In the genomic region with DNA sequence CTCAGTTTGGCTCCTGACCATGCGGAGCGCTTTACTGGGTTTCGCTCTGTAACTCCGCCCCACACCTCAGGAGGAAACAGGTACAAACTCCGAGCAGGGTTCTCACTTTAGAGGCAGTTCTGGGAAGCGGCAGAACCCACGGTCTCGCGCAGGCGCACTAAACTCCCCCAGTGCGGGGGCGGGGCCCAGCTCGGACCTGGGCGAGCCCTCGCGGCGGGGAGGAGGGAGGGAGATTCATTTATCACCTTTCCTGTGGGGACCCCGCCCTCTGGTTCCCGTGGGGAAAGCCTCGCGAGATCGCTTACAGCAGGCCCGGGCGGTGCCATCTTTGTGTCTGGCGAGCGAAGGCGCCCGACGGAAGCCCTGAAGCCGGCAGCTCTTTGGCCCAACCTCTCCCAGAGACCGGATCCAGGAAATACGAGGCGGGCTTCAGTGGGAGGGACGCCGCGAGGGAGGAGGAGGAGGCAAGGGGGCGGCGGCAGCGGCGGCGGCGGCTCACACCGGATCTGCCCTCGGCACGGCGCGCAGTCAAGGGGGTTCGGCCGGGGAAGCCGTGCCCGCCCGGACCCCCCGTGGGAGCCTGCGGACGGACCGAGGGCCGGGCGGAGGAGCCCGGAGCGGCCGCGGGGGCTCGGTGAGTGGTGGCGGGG, we compare ENCODE assay signal across 8 mouse cellular contexts. TPM values are rescaled to one million over a fixed set of nuclear protein-coding genes. Genes with fewer than 3 reads are reported as not detected.
DNase-seq lines count a peak whose midpoint lies in the region; ATAC-seq and TF ChIP-seq lines count a peak whose summit lies in the region.

A gene (plus strand): TSS at position 491 of the 650 bp plus-strand sequence.

- no peak for TF ChIP-seq POLR2A in bone marrow, adult 2 months (IDR thresholded peaks at IDR 0.05; ENCODE audit: borderline replicate concordance, control insufficient read depth, low read depth, low read length)
- TF ChIP-seq POLR2A in limb, embryonic 14.5 days (IDR thresholded peaks at IDR 0.05; ENCODE audit: borderline replicate concordance, extremely low read depth, insufficient read depth, insufficient read length) = no peak

- peak; percentile 97 for ATAC-seq in embryonic facial prominence, embryonic 15.5 days (ENCODE audit: insufficient number of reproducible peaks, low FRiP score, low TSS enrichment, low read depth)
- peak; percentile 96 for ATAC-seq in limb, embryonic 14.5 days (ENCODE audit: low FRiP score, low read depth)
- ATAC-seq in midbrain, postnatal 0 days (ENCODE audit: low FRiP score) = peak; percentile 98

- peak within 1 kb of the TSS; percentile 89 for H3K27ac ChIP-seq in bone marrow, adult 2 months (ENCODE audit: control insufficient read depth, insufficient read depth, low read depth, low read length, poor library complexity)
- H3K27ac ChIP-seq in embryonic facial prominence, embryonic 15.5 days (replicated peaks) = peak within 1 kb of the TSS; percentile 36; the same call in 1 of the 2 replicates
- no peak within 1 kb of the TSS; the same call in 1 of the 2 replicates for H3K27ac ChIP-seq in limb, embryonic 14.5 days (replicated peaks; ENCODE audit: low read depth, low read length)
- H3K27ac ChIP-seq in midbrain, postnatal 0 days (ENCODE audit: low read depth, low read length) = peak within 1 kb of the TSS; percentile 71

- WGBS in bone marrow, adult 2 months = 18% methylated on average over 28 of the region's 64 CpGs
- 27% methylated on average over 57 of the region's 64 CpGs for WGBS in embryonic facial prominence, embryonic 15.5 days
- 27% methylated on average over 33 of the region's 64 CpGs for WGBS in limb, embryonic 14.5 days
- WGBS in midbrain, postnatal 0 days = 20% methylated on average over 51 of the region's 64 CpGs

- no peaks in the 10 kb centered on the region for H3K36me3 ChIP-seq in embryonic facial prominence, embryonic 15.5 days
- H3K36me3 ChIP-seq in limb, embryonic 14.5 days (ENCODE audit: control insufficient read depth, insufficient read depth, low read length) = no peaks in the 10 kb centered on the region
- H3K36me3 ChIP-seq in midbrain, postnatal 0 days (ENCODE audit: insufficient read depth, low read length) = no peaks in the 10 kb centered on the region

- no peak for TF ChIP-seq CTCF in bone marrow, adult 2 months (IDR thresholded peaks at IDR 0.05; ENCODE audit: control insufficient read depth, insufficient read depth, low read length)
- TF ChIP-seq CTCF in midbrain, postnatal 0 days (IDR thresholded peaks at IDR 0.05) = no peak

- no peaks in the 10 kb centered on the region for H3K9me3 ChIP-seq in embryonic facial prominence, embryonic 15.5 days (replicated peaks)
- no peaks in the 10 kb centered on the region for H3K9me3 ChIP-seq in limb, embryonic 14.5 days (ENCODE audit: control insufficient read depth, low read length)
- H3K9me3 ChIP-seq in midbrain, postnatal 0 days (ENCODE audit: low read length) = no peaks in the 10 kb centered on the region

- no peaks in the 10 kb centered on the region for H3K4me1 ChIP-seq in bone marrow, adult 2 months (ENCODE audit: control insufficient read depth, insufficient read depth, low read length)
- H3K4me1 ChIP-seq in embryonic facial prominence, embryonic 15.5 days = no peaks in the 10 kb centered on the region
- H3K4me1 ChIP-seq in limb, embryonic 14.5 days (ENCODE audit: control insufficient read depth, insufficient read depth, low read length) = no peaks in the 10 kb centered on the region
- no peaks in the 10 kb centered on the region; the same call in 1 of the 2 replicates for H3K4me1 ChIP-seq in midbrain, postnatal 0 days (ENCODE audit: insufficient read depth, low read length)

- H3K27me3 ChIP-seq in embryonic facial prominence, embryonic 15.5 days = no peaks in the 10 kb centered on the region
- no peaks in the 10 kb centered on the region for H3K27me3 ChIP-seq in limb, embryonic 14.5 days (ENCODE audit: control insufficient read depth, insufficient read depth, low read length)
- no peaks in the 10 kb centered on the region for H3K27me3 ChIP-seq in midbrain, postnatal 0 days (ENCODE audit: insufficient read depth, low read length)

- peak within 1 kb of the TSS; percentile 49 for H3K4me2 ChIP-seq in embryonic facial prominence, embryonic 15.5 days (replicated peaks)
- peak within 1 kb of the TSS; percentile 56 for H3K4me2 ChIP-seq in limb, embryonic 14.5 days (replicated peaks; ENCODE audit: low read depth, low read length, severe bottlenecking)
- H3K4me2 ChIP-seq in midbrain, postnatal 0 days (ENCODE audit: low read depth, low read length, poor library complexity, severe bottlenecking) = peak within 1 kb of the TSS; percentile 41

- H3K9ac ChIP-seq in embryonic facial prominence, embryonic 15.5 days = peak within 1 kb of the TSS; percentile 74
- peak within 1 kb of the TSS; percentile 79 for H3K9ac ChIP-seq in limb, embryonic 14.5 days (ENCODE audit: low read depth, low read length, severe bottlenecking)
- peak within 1 kb of the TSS; percentile 83 for H3K9ac ChIP-seq in midbrain, postnatal 0 days (replicated peaks; ENCODE audit: low read length, poor library complexity, severe bottlenecking)

- peak; percentile 96 for DNase-seq in 416B (ENCODE audit: low read depth)
- peak; percentile 93 for DNase-seq in heart, adult 8-10 months (ENCODE audit: low spot score)
- DNase-seq in kidney, adult 9 months = peak; percentile 98
- DNase-seq in limb, embryonic 14.5 days (ENCODE audit: low spot score) = peak; percentile 93
- DNase-seq in midbrain, postnatal 0 days (ENCODE audit: low spot score) = peak; percentile 96
- peak; percentile 90 to 91 for DNase-seq in spleen, postnatal 14 days (ENCODE audit: low spot score in 2 of 2)

- H3K4me3 ChIP-seq in bone marrow, adult 2 months (replicated peaks; ENCODE audit: control insufficient read depth, low read depth, low read length) = peak within 1 kb of the TSS; percentile 88
- H3K4me3 ChIP-seq in embryonic facial prominence, embryonic 15.5 days (replicated peaks) = peak within 1 kb of the TSS; percentile 67
- H3K4me3 ChIP-seq in limb, embryonic 14.5 days (replicated peaks; ENCODE audit: low read length) = peak within 1 kb of the TSS; percentile 63
- H3K4me3 ChIP-seq in midbrain, postnatal 0 days (ENCODE audit: low read depth, low read length) = peak within 1 kb of the TSS; percentile 65

RNA-seq across cellular contexts. Expression of the gene that starts here (rescaled TPM):
- 7.3 and 9.8 TPM in 2 replicates for polyA plus RNA-seq in bone marrow, adult 2 months (2011; ENCODE audit: insufficient read depth, insufficient read length, low replicate concordance, missing spikeins)
- polyA plus RNA-seq in embryonic facial prominence, embryonic 15.5 days (2015; fragmentation: Nextera tagmentation; extraction: Ambion mirVana) = 3.7 and 3.9 TPM in 2 replicates
- total RNA-seq in heart, adult 8-10 months (2022) = 10 to 100 TPM in 2 of 4 experiments, 1 to 10 TPM in 2; 8.6 to 11.3 (median 9.5) TPM
- polyA plus RNA-seq in limb, embryonic 14.5 days (2012; rRNA removed) = 5.5 and 6.0 TPM in 2 replicates
- polyA plus RNA-seq in limb, embryonic 14.5 days (2014; fragmentation: Nextera tagmentation; extraction: Ambion mirVana) = 4.6 and 5.4 TPM in 2 replicates
- total RNA-seq in midbrain, postnatal 0 days (2014; rRNA removed) = 30.2 and 84.5 TPM in 2 replicates
- polyA plus RNA-seq in midbrain, postnatal 0 days (2015; fragmentation: Nextera tagmentation; extraction: Ambion mirVana) = 6.2 and 9.0 TPM in 2 replicates
